Mouse (Mus musculus): ENCODE results near the gene Rnf2.

The Rnf2 gene

DNA sequence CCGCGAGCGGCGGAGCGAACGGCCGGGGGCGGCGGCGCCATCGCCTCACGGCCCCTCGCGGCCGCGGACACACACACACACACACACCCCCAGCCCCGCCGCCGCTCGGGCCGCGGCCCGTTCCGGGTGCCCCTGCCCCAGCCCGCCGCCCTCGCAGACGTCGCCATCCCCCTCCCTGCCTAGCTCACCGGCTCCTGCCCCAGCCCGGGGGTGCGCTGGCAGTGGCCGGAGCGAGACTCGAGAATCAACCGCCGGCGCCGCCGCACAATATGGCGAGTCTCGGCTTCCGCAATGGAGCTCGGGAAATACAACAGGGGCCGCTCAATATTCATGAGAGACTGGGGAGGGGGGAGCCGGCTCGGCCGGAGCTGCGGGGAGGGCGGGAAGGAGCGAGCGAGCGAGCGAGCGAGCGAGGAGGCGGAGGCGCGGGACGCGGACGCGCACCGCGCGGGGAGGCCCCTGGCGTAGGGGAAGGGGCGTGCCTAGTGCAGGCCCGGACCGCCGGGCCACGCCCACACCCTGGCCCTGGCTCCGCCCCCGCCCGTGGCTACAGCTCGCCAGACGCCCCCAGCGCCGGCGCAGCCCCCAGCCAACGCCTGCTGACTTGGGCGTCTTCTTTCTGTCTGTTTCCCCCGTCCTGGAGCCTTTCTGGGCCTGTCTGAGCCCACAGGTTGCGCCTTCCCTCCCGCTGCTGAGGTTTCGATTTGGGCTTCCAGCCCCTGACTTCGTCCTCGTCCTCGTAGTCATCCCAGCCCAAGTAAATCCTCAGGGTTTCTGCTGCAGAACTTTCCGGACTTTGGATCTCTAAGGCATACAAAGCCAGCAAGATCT lies at the start of gene Rnf2:
Gene Rnf2, minus strand, starts transcription at position 425 of the 831 bp plus-strand sequence.
- peak; percentile 89 for DNase-seq (ENCODE audit: low read depth, low spot score)

DNA sequence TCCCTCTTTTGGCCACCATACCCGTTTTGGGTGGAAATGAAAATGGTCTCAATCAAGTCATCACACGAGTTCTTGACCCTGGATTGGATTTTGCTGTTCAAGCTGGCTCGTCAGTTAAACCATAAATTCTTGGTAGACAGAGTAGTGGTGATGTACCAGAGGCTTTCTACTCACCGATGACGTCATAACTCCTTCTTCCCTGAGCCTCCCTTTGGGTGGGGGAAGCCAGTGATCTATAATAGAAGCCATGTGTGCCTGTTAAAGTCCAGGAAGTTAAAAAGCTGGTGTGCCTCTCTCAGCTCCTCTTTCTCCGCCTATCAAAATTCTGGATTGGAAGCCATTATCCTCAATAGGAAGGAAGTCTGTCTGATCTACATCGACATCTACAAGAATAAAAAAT lies 49.0 kb upstream of the Rnf2 start:
- no peak for DNase-seq (ENCODE audit: low read depth, low spot score)

DNA sequence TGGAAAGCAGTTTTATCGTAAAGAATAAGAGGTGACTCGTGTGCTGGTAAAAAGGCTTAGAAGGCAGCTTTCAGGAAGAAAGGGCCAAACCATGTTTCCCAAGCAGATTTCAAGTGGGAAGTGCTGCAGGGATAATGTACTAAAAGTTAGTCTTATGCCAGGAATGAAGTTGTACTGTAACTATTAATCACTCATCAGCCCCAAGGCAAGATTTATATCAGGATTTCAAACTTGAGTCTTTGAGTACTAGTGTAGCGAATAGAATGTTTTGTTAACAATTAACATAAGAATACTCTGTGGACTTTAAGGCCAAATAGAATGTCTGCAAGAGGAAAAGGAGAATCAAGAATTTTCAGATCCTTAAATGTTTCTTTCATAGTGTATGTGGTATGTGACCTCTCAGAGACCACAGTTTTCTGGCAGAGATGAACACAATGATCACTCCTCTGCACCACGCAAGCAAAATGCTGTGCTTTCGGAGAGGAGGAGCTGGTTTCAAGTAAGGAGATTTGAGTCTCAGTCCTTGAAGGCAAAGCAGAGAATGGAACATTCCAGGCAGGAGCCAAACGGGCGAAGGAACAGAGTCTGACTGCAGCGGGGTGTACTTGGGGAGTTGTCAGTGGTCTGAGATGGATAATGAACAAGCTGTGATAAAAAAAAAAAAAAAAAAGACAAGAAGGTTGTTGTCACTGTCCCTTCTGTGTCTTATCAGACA lies 48.3 kb upstream of the Rnf2 start:
- no peak for DNase-seq (ENCODE audit: low read depth, low spot score)

DNA sequence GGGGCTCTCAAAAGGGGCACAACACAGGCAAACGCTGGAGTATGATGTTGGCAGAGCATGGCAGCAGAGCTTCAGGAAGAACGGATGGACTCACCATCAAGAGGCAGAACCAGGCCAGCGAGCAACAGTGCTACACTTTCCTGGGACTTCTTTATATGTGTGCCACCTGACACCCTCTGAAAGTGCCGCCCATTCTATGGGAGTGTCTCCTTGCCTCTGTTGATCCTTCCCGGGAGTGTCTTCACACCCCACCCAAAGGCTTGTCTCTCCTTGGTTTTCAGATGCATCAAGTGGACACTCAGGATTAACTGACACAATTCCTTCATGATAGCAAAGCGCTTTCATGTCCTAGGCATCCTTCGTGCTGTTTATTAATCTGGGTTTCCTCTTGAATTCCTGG lies 44.8 kb upstream of the Rnf2 start:
- no peak for DNase-seq (ENCODE audit: low read depth, low spot score)

DNA sequence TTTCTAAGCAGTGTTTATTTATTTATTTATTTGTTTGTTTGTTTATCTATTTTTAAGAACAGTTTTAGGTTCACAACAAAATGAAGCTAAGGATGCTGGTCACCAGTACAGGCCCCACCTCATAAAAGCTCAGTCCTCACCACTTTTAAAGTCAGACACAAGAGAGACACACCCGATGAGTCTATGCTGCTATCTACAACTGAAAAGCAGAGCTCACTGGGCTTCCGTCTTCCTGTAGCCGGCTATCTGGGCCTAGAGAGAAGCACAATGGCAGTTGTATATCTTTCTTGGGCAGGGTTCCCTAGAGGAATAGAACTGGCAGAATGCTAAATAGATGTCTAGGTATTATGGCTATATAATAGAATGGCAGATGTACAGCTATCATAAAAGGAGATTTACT lies 43.8 kb upstream of the Rnf2 start:
- no peak for DNase-seq (ENCODE audit: low read depth, low spot score)

DNA sequence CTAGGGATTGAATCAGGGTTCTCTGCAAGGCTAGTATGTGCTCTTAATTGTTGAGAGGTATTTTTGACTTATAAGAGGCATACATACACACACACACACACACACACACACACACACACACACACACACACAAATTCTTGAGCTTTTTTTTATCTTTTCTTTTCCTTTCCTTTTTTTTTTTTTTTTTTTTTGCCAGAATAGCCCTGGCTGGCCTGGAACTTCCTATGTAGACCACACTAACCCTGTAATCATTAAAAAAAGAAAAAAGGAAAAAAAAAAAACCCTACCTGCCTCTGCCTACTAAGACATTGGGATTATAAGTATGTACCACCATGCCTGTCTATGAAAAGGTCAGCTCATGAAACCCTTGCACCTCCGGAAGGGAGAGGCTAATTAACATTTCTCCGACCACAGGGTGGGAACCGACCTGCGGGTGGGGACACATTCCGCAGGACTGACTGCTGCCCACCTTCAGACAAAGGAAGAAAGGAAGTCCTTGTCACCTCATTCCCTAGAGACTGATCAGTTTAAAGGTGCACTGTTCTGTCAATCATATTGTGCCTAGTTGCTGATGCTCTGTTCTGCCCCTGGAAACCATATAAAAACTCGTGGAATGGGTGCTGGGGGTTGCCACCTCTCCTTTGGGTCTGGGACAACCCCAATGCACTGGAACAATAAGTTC lies 43.2 kb upstream of the Rnf2 start:
- no peak for DNase-seq (ENCODE audit: low read depth, low spot score)

DNA sequence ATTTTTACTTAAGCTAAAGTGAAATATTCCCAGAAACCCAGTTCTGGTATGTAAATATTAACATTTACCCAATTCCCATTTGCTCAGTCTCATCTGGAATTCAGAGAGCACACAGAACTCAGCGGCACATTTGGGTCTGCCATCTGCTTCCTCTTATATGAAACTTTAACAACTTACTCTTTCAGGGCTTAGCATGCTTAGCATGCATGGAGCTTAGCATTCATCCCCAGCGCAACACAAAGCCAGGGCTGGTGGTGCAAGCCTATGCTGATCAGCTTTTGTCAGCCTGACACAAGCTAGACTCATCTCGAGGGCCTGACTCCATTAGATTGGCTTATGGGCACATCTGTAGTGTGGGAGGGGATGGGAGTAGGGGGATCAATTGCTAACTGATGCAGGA lies 25.9 kb upstream of the Rnf2 start:
- DNase-seq (ENCODE audit: low read depth, low spot score) = peak; percentile 68

DNA sequence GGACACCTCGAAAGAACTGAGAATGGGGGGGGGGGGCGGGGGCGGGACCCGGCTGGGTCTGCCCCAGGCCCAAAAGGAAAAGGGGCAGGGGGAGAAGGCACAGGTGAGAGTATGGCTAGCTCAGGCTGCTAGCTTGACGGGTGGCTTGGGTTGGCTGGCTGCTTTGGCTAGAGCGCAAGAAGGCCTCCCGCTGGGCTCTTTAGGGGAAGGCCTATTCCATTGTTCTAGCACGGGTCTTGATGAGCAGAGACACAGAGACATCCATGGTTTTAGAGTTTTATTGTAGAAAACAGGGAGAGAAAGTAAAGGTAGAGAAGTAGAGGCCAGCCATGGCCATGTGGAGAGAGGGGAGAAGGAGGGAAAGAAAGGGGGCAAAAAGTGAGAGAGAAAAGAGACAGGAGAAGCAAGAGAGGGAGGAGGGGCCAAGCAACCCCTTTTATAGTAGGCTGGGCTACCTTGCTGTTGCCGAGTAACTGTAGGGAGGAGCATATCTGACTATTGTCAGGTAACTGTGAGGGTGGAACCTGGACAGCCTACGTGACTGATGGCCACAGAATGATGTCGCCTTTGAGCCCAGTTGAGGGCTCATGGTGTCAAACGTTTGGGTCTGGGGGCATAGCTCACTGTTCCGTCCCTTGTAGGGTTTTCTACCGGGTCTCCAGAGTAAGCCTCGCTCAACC lies 17.0 kb upstream of the Rnf2 start:
- no peak for DNase-seq (ENCODE audit: low read depth, low spot score)

DNA sequence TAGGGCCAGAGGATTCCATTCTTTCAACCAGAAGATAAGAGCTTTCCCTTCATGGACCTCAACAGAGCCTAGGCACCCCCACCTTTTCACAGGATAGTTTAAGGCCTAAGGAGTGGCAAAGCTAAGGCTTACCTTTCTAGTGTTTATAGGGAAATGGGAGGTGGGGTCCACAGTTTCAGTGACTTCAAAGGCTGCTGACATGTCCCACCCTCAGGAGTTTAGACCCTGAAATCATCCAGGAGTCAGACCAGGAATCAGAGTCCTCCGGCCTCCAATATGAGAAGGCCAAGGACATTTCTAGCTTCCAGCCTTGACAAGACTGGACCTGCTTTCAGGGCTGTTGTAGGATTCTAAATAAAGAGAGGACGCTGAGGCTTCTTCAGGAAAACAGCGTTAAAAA lies 16.1 kb upstream of the Rnf2 start:
- no peak for DNase-seq (ENCODE audit: low read depth, low spot score)

DNA sequence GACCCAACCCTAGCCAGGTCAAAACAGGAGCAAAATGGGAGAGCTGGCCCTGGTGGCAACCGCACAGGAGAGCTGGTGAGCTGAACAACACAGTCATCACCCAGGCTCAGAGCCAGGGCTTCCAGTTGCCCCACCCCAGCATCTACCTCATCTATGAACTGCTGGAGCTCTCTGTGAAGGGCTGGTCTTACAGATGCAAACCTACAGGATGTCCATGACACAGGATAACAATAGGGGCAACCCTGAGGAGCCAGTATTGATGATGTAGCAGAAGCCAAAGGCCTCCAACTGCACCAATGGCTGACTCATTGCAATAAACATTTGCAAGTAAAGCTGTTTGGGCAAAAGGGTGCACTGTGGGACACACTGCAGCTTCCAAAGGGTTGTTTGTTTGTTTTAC lies 15.0 kb upstream of the Rnf2 start:
- DNase-seq (ENCODE audit: low read depth, low spot score) = no peak

DNA sequence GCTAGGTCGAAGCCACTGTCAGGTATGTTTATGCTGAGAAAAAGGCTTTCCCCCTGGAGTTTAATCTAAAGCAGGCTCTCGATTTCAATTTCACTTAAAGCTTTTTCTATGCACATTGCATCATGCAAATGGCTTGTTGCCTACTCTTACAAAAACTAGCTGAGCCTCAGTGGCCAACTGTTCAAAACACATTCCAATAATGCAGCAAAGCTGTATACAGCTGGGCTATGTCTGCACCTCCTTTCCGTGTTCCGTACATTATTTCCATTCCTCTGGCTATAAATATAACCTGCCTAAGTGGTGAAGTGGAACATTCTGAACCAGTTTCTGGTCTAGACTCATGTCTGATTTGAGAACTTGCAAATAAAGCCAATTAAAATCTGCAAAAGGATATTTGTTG lies 13.4 kb upstream of the Rnf2 start:
- peak; percentile 62 for DNase-seq (ENCODE audit: low read depth, low spot score)

DNA sequence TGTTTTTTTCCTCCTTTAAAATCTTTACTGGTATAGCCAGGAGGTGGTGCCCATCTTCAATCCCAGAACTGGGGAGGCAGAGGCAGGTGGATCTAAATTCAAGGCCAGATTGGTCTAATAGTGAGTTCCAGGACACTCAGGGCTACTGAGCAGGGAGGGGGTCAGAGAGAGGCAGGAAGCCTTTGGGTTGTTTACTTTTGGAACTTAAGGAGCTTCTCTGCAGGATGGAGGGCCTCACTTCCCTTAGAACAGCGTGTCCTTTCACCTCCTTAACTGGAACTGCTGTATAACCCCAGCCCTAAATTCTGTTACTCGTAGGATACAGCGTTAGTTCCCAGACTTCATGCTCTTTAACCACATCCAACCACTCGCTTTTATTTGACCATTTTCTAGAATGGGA lies 10.1 kb upstream of the Rnf2 start:
- no peak for DNase-seq (ENCODE audit: low read depth, low spot score)

DNA sequence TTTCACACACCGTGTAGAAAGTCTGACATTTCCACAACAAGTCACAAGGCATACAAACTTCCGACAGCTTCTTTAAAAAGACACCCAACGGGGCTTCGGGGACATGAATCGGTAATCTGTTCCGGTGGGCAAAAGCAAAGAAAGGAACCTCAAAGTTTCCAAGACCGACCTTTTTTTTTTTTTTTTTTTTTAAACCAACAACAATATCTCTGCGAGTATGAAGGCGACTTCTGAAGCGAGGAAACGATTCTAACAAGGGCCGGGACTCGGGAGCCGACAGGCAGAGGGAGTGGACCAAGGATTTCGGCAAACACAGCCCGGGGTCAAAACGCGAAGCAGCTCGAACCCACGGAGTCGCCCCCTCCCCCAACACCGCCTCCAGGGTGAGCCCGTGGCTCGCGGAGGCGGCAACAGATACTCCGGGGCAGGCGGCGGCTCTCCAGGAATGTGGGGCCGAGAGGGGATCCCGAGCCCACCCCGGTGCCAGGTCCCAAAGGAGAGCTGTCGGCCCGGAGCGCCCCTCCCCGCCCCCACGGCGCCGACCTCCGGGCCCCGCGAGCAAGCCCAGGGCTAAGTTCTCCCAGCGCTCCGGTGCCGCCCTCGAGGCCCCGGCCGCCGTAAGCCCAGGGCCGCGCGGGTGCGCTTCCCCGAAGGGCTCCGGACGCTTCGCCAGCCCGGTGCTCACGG lies 797 bp downstream of the Rnf2 start:
- no peak for DNase-seq (ENCODE audit: low read depth, low spot score)

DNA sequence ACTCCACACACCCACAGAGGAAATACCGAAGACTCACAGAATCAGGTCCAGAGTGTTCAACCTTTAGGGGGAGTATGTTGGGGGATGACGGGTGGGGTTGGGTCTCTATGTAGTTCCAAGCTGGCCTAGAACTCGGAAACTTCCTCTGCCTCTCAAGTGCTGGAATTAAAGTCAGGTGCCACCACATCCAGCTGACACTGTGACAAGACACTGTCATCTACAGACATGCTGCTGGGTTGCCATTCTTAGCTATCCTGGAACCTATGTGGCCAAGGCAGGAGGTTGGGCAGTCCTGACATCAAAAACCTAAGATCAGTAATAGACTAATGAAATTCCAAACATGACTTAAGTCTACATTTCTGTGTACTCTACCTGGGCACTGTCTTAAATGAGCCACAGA lies 2.4 kb downstream of the Rnf2 start:
- no peak for DNase-seq (ENCODE audit: low read depth, low spot score)

DNA sequence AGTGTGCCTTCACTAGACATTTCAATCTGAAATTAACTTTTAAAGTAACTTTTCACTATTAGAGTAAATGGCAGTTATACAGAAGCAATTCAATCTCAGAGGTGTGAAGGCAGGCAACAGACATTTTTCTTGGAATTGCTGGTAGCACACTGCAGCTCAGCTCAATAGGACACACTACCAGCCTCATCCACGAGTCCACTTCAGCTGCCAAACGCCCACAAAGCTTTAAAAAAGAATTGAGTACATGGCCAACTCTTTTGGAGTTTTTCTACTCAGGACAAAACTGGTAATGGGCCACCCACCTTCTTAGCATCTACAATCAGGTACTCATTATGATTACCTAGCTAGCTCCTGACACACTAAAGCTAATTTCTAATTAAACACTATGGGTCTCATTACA lies 2.8 kb downstream of the Rnf2 start:
- DNase-seq (ENCODE audit: low read depth, low spot score) = peak; percentile 27

DNA sequence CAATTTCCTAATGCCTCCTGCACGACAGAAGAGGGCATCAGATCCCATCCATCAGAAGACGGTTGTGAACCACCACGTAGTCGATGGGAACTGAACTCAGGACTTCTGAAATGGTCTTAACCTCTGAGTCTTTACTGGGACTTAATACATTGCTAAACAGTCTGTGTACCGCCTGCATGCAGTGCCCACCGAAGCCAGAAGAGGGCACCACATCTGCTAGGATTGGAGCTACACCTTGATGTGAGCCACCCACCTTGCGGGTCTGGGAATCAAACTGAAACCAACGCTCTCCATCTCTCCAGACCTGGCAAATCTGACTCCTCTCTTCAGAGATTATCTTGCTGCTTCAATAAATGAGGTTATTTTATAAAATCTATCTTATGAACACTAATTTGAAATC lies 3.7 kb downstream of the Rnf2 start:
- no peak for DNase-seq (ENCODE audit: low read depth, low spot score)

DNA sequence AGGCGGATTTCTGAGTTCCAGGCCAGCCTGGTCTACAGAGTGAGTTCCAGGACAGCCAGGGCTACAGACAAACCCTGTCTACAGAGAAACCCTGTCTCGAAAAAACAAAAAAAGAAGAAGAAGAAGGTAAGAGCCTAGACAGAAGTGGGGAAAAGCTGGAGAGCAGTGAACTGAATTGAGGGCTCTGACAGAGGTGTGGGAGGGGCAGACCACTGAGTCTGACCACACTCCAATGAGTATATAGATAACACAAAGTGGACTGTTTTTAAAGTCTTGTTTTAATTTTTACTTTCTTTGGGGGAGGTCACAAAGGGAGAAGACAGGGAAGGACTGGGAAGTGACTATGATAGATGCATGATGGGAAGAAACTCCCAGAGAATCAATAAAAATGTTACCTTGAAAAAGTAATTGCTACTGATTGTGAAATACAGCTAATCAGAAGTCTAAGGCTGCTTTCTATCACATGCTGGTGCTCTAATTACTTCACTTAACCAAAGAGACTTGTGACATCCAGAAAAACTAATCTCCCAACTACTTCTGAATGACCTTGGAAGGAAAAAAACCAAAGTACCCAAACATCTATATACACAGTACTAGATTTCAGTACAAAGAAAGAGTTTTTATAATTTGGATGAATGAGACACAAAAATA lies 5.0 kb downstream of the Rnf2 start:
- no peak for DNase-seq (ENCODE audit: low read depth, low spot score)

DNA sequence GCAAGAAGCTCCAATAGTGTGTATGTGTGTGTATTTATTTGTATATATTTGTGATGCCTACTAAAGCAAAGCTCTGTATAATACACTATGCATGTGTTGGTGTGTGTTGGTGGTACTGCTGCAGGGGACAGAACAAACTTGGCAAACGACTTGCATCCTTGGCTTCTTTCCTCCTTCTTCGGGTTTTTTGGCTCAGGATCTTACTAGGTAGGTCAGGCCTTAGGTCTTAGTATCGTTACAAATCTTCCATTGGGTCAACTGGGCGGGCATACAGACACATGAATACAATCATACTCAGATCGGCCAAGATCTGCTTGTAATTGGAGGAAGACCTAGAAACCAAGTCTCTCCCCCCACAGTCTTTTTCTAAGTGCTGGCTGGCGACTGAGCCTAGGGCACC lies 6.0 kb downstream of the Rnf2 start:
- DNase-seq (ENCODE audit: low read depth, low spot score) = no peak

DNA sequence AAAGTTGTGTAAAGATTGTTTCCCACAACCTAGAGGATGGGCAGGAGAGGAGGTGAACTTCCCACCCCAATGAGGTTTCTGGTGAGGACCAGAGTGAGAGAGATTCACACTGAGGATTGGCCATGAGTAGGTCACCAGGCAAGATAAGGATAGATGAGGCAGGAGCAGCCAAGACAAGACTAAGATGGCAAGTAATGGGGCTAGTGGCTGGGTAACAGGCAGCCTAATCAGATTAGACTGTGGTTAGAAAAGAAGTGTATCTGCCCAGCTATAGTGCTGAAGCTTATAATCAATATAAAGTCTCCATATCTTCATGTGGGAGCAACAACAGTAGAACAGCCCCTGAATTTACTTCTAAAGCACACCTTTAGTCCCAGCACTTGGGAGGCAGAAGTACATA lies 6.9 kb downstream of the Rnf2 start:
- no peak for DNase-seq (ENCODE audit: low read depth, low spot score)

DNA sequence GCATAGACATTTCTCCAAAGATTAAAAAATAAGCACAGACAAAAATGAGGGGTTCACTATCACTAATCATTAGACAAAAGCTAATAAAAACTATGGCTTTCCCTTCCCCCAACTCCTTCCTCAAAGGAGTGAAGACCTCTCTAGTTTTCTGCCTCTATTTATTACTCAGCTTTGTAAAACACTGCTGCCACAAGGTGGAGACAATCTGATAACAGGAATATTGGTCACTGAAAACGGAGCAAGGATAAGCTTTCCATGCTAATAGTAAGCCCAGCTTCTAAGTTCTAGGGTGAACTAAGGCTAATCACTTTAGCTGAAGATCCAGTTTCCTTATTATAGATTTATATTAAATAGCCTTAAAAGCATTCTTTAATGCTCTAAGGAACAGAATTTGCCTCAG lies 8.3 kb downstream of the Rnf2 start:
- DNase-seq (ENCODE audit: low read depth, low spot score) = no peak

DNA sequence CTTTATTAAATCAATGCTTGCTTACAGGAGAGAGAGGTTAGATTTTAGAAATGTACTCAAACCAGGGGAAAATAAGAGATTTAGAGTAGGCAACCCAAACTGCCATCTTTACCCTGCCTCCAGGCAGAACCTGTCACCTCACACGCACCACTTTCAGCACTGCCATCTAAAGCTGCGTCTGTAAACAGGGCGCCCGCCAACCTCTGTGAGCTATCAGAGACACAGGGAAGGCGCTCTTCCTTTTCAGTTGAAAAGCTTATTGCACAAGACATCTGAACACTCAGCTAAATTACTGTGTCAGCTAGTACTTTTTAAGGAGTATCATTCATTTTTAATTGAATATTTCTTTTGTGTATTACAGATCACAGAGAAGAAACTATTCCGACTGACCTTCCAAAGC lies 10.9 kb downstream of the Rnf2 start:
- no peak for DNase-seq (ENCODE audit: low read depth, low spot score)

Data from telencephalon, adult 2 months (tissue).